Mouse (Mus musculus) erythroblast, embryonic 14.5 days (primary cell): ENCODE data around the gene Gjc3.

ENCODE experiments used
- GATA1 ChIP-seq: IDR thresholded peaks from 2 replicates; pipeline ENCODE4 v1.6.1; 2012; ENCODE audit warnings: low read length, inconsistent platforms, mixed read lengths
- TAL1 ChIP-seq: IDR thresholded peaks from 3 replicates; pipeline ENCODE4 v1.6.1; 2012; ENCODE audit warnings: low read length, inconsistent platforms, mixed read lengths

DNA sequence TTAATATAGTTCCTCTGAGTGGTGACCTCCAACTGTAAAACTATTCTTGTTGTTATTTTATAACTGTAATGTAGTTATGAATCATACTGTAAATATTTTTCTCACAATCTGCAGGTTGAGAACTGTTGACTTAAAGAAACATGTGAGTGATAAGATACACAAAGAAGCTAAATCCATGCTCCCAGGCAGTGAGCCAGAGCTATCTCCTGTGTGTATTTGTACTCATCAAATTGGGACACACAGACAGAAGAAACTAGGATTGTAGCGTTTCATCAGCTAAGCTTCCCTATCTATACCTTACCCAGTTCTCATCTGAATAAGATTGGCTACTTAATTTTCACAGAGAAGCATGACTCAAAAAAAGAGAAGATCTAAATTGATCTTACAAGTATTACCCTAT lies 19.8 kb downstream of the Gjc3 start:
- TF ChIP-seq TAL1 (no peak), GATA1 (no peak)
